Mouse (Mus musculus) gastrocnemius, adult 2 months (tissue): Measurements from ENCODE around the gene Vil1. TPM values are rescaled to one million over a fixed set of nuclear protein-coding genes. Genes with fewer than 3 reads are reported as not detected.
A peak's percentile ranks its signal among the peaks of the same experiment; 100 is the strongest.

ENCODE experiments used
- DNase-seq: peaks from one replicate; pipeline ENCODE4 v3.0.0; 2022
- H3K27ac ChIP-seq: fragments of 200-600 bp; 2 replicates; pipeline ENCODE4 v1.8.1; 2022; ENCODE audit warnings: mild to moderate bottlenecking
- H3K4me3 ChIP-seq: fragments of 200-600 bp; 2 replicates; pipeline ENCODE4 v1.8.1; 2022; ENCODE audit warnings: mild to moderate bottlenecking, moderate library complexity
- CTCF ChIP-seq: fragments of 200-600 bp; IDR thresholded peaks from 2 replicates; pipeline ENCODE4 v1.8.1; 2022; ENCODE audit warnings: antibody characterized with exemption, mild to moderate bottlenecking, moderate library complexity
- intact Hi-C: fragments of 180-260 bp; cut with DNase I; formaldehyde crosslinking; loops from one replicate; pipeline ENCODE4 v1.15.1; 2025
- total RNA-seq, 2 experiments: library from RNA; stranded (reverse); gene quantifications; 2 replicates each; pipeline ENCODE4 v1.2.3; 2021

Vil1 gene
- total RNA-seq, 2 experiments from 2014 or later: not detected

DNA sequence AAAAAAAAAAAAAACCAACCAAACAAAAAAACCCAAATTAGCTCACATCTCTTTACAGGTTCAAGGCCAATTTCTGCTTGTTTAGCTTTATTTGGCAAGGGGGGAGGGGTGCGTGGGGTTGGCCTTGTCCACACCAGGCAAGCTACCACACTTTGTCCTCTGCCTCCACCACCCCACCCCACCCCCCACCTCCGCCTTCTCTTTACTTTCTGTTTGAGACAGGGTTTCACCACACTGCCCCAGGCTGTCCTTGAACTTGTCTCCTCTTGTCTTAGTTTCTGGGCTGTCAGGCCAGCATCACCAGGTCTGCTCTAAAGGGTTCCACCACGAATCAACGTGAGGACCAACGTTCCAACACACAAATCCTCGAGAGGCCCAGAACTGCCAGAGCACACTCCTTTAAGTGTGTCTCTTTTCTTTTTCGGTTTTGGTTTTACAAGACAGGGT lies 30.1 kb upstream of the Vil1 start:
- H3K27ac ChIP-seq: no peak overlapping the region
- no peak overlapping the region for H3K4me3 ChIP-seq
- DNase-seq: no peak
- intact Hi-C loops: no loop called here
- no peak for TF ChIP-seq CTCF

GRCm38 (mm10) chr1:74380484-74380883 lies 28.7 kb upstream of the Vil1 start:
- no peak for TF ChIP-seq CTCF
- Histone ChIP-seq H3K4me3 (no peak overlapping the region), H3K27ac (no peak overlapping the region)
- intact Hi-C loops: no loop called here
- DNase-seq: no peak

DNA sequence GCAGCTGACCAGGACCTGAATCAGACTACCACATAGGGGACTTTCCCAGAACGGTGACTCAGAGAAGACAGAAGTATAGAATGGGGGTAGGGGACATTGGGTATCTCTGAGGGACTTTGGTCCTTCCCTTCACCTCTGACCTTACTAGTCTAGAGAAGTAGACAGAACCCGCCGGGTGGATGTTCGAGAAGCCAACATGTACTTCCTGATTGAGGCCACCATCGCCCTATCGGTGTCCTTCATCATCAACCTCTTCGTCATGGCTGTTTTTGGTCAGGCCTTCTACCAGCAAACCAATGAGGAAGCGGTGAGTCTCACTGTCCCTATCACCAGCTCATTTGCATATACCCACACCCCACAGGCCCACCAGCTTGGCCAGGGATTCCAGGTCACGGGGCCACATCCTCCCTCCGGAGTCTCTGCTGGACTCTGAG lies 27.6 kb upstream of the Vil1 start:
- Histone ChIP-seq H3K27ac (no peak overlapping the region), H3K4me3 (no peak overlapping the region)
- intact Hi-C loops: no loop called here
- no peak for DNase-seq
- no peak for TF ChIP-seq CTCF

- intact Hi-C loops: no loop called here
- Histone ChIP-seq H3K27ac (no peak overlapping the region), H3K4me3 (no peak overlapping the region)
- no peak for TF ChIP-seq CTCF
- no peak for DNase-seq
Measured at GRCm38 (mm10) chr1:74383385-74383784, 25.8 kb upstream of the Vil1 start.

DNA sequence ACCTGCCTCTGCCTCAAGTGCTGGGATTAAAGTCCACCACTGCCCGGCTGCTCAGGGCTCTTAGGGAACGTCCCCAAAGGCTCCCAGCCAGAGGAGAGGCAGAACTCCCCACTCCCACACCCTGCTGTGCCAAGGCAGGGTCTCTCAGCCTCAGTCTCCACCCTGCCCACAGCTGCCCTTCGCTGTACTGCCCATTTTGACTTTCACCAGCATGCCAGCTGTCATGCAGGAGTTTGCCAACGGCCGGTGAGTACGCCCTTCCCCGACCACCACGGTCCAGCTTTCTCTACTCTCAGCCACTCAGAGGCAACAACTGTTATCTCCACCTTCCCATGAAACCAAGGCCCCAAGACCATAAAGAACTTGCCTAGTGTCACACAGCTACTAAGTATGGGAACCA lies 24.7 kb upstream of the Vil1 start:
- no peak overlapping the region for H3K27ac ChIP-seq
- intact Hi-C loops: no loop called here
- no peak for TF ChIP-seq CTCF
- no peak for DNase-seq
- H3K4me3 ChIP-seq: no peak overlapping the region

GRCm38 (mm10) chr1:74385064-74385463 lies 24.1 kb upstream of the Vil1 start:
- H3K4me3 ChIP-seq: no peak overlapping the region
- no peak for DNase-seq
- H3K27ac ChIP-seq: no peak overlapping the region
- intact Hi-C loops: loop anchor here (5.0 kb wide), 1 partner anchor 178 kb away; no protein-coding TSS in a partner anchor
- no peak for TF ChIP-seq CTCF

- TF ChIP-seq CTCF: no peak
- DNase-seq: no peak
Measured at GRCm38 (mm10) chr1:74385531-74385930, 23.6 kb upstream of the Vil1 start.

GRCm38 (mm10) chr1:74386363-74386713 lies 22.8 kb upstream of the Vil1 start:
- DNase-seq: no peak
- peak overlapping the region; percentile 69 for H3K4me3 ChIP-seq
- intact Hi-C loops: loop anchor here (5.0 kb wide), 1 partner anchor 179 kb away; no protein-coding TSS in a partner anchor
- peak overlapping the region; percentile 98 for H3K27ac ChIP-seq
- no peak for TF ChIP-seq CTCF

More at GRCm38 (mm10) chr1:74385531-74385930, 23.6 kb upstream of the Vil1 start:
- intact Hi-C loops: loop anchor here (5.0 kb wide), 1 partner anchor 178 kb away; no protein-coding TSS in a partner anchor
- no peak overlapping the region for H3K4me3 ChIP-seq
- H3K27ac ChIP-seq: peak overlapping the region; percentile 98; the same call in 1 of the 2 replicates

GRCm38 (mm10) chr1:74386714-74387385 lies 22.3 kb upstream of the Vil1 start:
- peak overlapping the region; percentile 69 for H3K4me3 ChIP-seq
- peak overlapping the region; percentile 98 for H3K27ac ChIP-seq
- peak; percentile 95 for DNase-seq
- intact Hi-C loops: loop anchor here (5.0 kb wide), 1 partner anchor 180 kb away; no protein-coding TSS in a partner anchor
- TF ChIP-seq CTCF: peak; percentile 77

DNA sequence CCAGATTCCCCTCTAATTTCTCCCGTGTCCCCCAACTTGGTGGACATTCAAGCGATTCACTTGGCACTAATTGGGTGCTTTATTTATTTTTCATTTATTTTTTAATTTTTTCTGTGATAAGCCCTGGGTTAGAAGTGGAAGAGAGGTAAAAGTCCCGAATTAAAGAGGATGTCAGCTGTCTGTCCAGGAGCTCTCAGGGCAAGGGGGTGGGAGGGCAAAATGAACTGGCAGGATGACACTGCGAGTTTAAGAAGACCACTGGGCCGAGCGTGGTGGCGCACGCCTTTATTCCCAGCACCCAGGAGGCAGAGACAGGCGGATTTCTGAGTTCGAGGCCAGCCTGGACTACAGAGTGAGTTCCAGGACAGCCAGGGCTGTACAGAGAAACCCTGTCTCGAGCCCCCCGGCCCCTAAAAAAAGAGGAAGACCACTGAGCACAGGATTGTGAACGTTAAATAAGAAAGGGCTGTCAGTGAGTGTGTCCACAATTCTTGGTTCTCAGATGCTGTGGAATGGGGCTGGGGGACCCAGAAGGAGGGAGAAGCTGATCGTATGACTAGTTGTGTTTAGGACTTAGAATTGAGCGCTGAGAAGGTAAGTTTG lies 21.7 kb upstream of the Vil1 start:
- intact Hi-C loops: loop anchor here (5.0 kb wide), 1 partner anchor 180 kb away; no protein-coding TSS in a partner anchor
- Histone ChIP-seq H3K4me3 (peak overlapping the region; percentile 69), H3K27ac (peak overlapping the region; percentile 98)
- no peak for TF ChIP-seq CTCF
- DNase-seq: no peak

DNA sequence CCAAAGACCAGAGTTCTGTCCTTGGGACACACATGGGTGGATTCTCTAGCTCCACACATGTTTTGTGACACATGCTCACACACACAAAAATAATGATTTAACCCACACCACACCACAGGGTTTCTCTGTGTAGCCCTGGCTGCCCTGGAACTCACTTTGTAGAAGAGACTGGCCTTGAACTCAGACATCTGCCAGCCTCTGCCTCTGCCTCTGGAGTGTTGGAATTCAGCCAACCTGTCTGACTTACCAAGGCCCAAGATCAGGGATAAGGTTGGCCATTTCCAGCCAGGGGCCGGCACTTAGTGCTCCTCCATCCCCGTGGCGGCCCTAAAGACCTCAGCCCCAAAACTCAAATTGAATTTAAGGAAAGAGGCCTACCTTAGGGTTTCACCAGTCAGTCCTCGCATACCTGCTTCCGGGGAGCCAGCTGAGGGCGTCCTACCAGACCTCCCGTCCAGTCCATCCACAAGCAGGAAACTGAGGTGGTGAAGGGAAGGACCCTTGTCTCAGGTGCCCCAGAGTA lies 20.7 kb upstream of the Vil1 start:
- intact Hi-C loops: loop anchor here (5.0 kb wide), 1 partner anchor 181 kb away; no protein-coding TSS in a partner anchor
- Histone ChIP-seq H3K27ac (peak overlapping the region; percentile 98), H3K4me3 (no peak overlapping the region)
- no peak for TF ChIP-seq CTCF
- no peak for DNase-seq

- no peak for TF ChIP-seq CTCF
- intact Hi-C loops: loop anchor here (5.0 to 10.0 kb wide), 2 partner anchors 183 to 925 kb away; partner anchors contain the start of gene Dnpep
- H3K27ac ChIP-seq: peak overlapping the region; percentile 98
- peak; percentile 58 for DNase-seq
- H3K4me3 ChIP-seq: peak overlapping the region; percentile 99
Measured at GRCm38 (mm10) chr1:74389831-74390286, 19.3 kb upstream of the Vil1 start.
